Mouse (Mus musculus) gastrocnemius, adult 2 months (tissue): ENCODE results near the gene Ceacam9. TPM values are rescaled to one million over a fixed set of nuclear protein-coding genes. Genes with fewer than 3 reads are reported as not detected.
"Not testable (repeated sequence)": the region's sequence is repeated elsewhere in the genome, so short reads cannot be mapped to it uniquely, and the experiment has no call there.

ENCODE experiments used
- DNase-seq: peaks from one replicate; pipeline ENCODE4 v3.0.0; 2022
- H3K27ac ChIP-seq: fragments of 200-600 bp; 2 replicates; pipeline ENCODE4 v1.8.1; 2022; ENCODE audit warnings: mild to moderate bottlenecking
- H3K4me3 ChIP-seq: fragments of 200-600 bp; 2 replicates; pipeline ENCODE4 v1.8.1; 2022; ENCODE audit warnings: mild to moderate bottlenecking, moderate library complexity
- CTCF ChIP-seq: fragments of 200-600 bp; IDR thresholded peaks from 2 replicates; pipeline ENCODE4 v1.8.1; 2022; ENCODE audit warnings: antibody characterized with exemption, mild to moderate bottlenecking, moderate library complexity
- intact Hi-C: fragments of 180-260 bp; cut with DNase I; formaldehyde crosslinking; loops from one replicate; pipeline ENCODE4 v1.15.1; 2025
- long read RNA-seq, 2 experiments: library from polyadenylated mRNA; stranded (forward); transcript quantifications; one replicate each; pipeline ENCODE4 v2.0.0; 2021
- total RNA-seq, 2 experiments: library from RNA; stranded (reverse); gene quantifications; 2 replicates each; pipeline ENCODE4 v1.2.3; 2021

Ceacam9 gene
- total RNA-seq: not detected
- long read RNA-seq, experiment 1: 0 reads
- long read RNA-seq, experiment 2: 0 reads

- no peak within 1 kb of the TSS for H3K4me3 ChIP-seq
- TF ChIP-seq CTCF: no peak
- H3K27ac ChIP-seq: no peak within 1 kb of the TSS
- intact Hi-C loops: loop anchor here (10.0 kb wide), 1 partner anchor 247 kb away; the partner anchor contains the start of gene Npas1
- DNase-seq: no peak
These were observed at the start of gene Ceacam9 for GRCm38 (mm10) chr7:16721629-16722028. Gene Ceacam9, plus strand, starts transcription at chr7:16721929.

DNA sequence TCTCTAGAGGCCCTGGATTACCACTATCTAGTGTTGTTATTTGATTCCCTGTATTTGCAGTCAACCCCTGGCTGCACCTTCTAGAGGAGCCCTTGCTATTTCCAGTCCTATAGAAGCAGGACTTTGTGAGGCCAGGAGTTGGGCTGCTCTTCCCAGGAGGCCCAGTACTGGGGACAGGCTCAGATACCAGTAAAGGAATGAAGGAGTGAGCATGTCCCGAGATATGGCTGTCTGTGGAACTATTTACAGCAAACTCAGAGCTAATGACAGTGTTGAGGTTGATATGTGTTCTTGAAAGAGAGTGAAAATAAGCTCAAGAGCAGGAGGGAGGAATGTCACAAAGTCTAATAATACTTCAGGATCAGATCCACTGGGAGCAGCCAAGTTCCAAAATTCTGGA lies 47.9 kb upstream of the Ceacam9 start:
- no peak for TF ChIP-seq CTCF
- intact Hi-C loops: no loop called here
- peak overlapping the region; percentile 8; the same call in 1 of the 2 replicates for H3K27ac ChIP-seq

GRCm38 (mm10) chr7:16674699-16675098 lies 47.0 kb upstream of the Ceacam9 start:
- H3K4me3 ChIP-seq, DNase-seq, intact Hi-C loops, H3K27ac ChIP-seq: not testable (repeated sequence)

More for the DNA sequence above, 47.9 kb upstream of the Ceacam9 start:
- DNase-seq: no peak
- no peak overlapping the region for H3K4me3 ChIP-seq

GRCm38 (mm10) chr7:16675605-16676004 lies 46.1 kb upstream of the Ceacam9 start, which contains the start of gene Ceacam15:
Gene Ceacam15, minus strand, starts transcription at chr7:16675705.
- H3K4me3 ChIP-seq: no peak within 1 kb of the TSS
- DNase-seq: no peak
- H3K27ac ChIP-seq: no peak within 1 kb of the TSS
- TF ChIP-seq CTCF: no peak
- intact Hi-C loops: no loop called here

DNA sequence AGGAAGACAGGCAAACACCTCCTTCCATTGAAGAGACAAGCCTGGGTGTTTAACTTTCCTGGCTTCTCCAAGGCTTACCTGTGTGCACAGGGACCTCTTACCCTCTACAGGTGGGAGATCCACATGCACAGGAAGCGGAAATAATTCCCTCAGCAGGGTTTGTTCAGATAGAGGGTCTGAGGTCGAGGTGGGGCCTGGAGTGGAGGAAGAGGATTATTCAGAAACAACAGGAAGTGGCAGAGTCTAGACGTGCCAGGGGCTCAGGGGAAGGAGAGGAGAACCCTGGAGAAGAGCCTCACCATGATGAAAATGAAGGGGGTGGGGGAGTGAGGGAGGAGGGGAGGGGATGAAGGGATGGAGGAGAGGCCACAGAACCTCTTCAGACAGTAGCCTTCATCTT lies 41.5 kb upstream of the Ceacam9 start:
- H3K27ac ChIP-seq, H3K4me3 ChIP-seq, intact Hi-C loops, DNase-seq: not testable (repeated sequence)

- intact Hi-C loops: no loop called here
- H3K4me3 ChIP-seq: no peak overlapping the region
These were observed 32.5 kb upstream of the Ceacam9 start for GRCm38 (mm10) chr7:16689196-16689595.

GRCm38 (mm10) chr7:16695025-16695424 lies 26.7 kb upstream of the Ceacam9 start:
- peak; percentile 76 for TF ChIP-seq CTCF
- H3K27ac ChIP-seq: no peak overlapping the region
- intact Hi-C loops: loop anchor here (1.0 to 5.0 kb wide), 2 partner anchors 37 to 66 kb away; no protein-coding TSS in a partner anchor
- no peak overlapping the region for H3K4me3 ChIP-seq
- peak; percentile 64 for DNase-seq

More at GRCm38 (mm10) chr7:16689196-16689595, 32.5 kb upstream of the Ceacam9 start:
- no peak for TF ChIP-seq CTCF
- no peak for DNase-seq
- H3K27ac ChIP-seq: no peak overlapping the region

- intact Hi-C loops: loop anchor here (5.0 kb wide), 1 partner anchor 33 kb away; no protein-coding TSS in a partner anchor
- Histone ChIP-seq H3K27ac (no peak overlapping the region), H3K4me3 (no peak overlapping the region)
- no peak for DNase-seq
- peak; percentile 50 for TF ChIP-seq CTCF
These were observed 22.7 kb upstream of the Ceacam9 start for GRCm38 (mm10) chr7:16699042-16699441.

GRCm38 (mm10) chr7:16700583-16700982 lies 21.1 kb upstream of the Ceacam9 start:
- no peak for DNase-seq
- TF ChIP-seq CTCF: no peak
- intact Hi-C loops: no loop called here
- Histone ChIP-seq H3K27ac (no peak overlapping the region), H3K4me3 (no peak overlapping the region)

GRCm38 (mm10) chr7:16706385-16706784 lies 15.3 kb upstream of the Ceacam9 start:
- DNase-seq: no peak
- Histone ChIP-seq H3K27ac (no peak overlapping the region), H3K4me3 (no peak overlapping the region)
- TF ChIP-seq CTCF: no peak
- intact Hi-C loops: no loop called here

DNA sequence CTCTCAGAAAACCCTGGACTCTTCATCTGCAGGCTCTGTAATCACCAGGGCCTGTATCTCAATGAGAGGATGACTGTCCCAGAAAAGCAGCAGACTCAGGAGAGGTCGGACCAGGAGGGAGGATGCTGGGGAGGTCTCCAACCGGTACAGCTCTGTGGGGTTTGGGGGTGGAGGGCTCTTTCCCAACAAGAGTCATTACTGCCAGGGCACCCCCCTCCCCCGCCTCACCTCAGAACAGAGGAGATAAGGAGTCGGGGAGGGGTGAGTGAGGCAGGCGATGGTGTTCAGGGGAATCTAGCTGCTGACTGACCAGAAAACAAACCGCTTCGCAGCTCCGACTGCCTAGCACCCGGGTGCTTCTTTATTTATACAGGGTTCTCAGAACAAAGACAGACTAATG lies 13.5 kb upstream of the Ceacam9 start:
- no peak for TF ChIP-seq CTCF
- DNase-seq: no peak
- Histone ChIP-seq H3K4me3 (no peak overlapping the region), H3K27ac (no peak overlapping the region)
- intact Hi-C loops: no loop called here

GRCm38 (mm10) chr7:16710604-16711003 lies 11.1 kb upstream of the Ceacam9 start:
- H3K27ac ChIP-seq: no peak overlapping the region
- intact Hi-C loops: no loop called here
- peak; percentile 21; the same call in 1 of the 2 replicates for TF ChIP-seq CTCF
- H3K4me3 ChIP-seq: no peak overlapping the region
- DNase-seq: no peak

DNA sequence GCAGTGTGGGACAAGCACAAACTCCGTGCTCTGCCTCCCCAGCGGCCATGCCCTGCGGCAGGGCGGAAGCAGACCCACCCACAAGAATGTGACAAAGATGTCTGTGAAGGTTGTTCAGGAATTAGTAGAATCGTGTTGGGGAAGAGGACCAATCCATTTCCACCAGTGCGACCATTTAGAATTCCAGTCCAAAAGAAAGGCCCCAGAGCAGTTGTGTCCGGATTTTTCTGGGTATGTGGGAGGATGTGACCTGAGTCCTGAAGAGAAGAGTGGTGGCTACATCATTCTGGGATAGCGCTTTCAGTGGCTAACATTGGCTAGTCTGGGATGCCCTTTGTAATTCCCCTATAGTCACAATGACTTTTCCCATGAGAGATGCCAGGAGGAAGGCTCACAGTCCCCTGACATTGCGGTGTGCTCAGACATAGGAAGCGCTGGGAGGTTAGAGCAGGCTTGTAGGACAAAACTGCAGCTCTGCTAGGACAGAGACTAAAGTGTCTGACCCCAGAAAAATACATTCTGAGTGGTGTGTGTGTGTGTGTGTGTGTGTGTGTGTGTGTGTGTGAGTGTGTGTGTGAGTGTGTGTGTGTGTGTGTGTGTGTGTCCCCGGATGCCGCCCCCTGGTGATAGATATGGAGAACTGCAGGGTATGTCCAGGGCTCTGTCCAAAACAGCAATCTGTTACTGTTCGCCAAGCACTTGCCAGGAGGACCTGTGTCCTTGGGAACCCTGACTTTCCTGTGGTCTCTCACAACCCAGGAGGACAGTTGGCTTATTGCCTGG lies 8.9 kb upstream of the Ceacam9 start:
- intact Hi-C loops: no loop called here
- TF ChIP-seq CTCF: peak; percentile 14; the same call in 1 of the 2 replicates
- DNase-seq: no peak
- no peak overlapping the region for H3K4me3 ChIP-seq
- H3K27ac ChIP-seq: no peak overlapping the region

GRCm38 (mm10) chr7:16716456-16717152 lies 5.1 kb upstream of the Ceacam9 start:
- H3K27ac ChIP-seq, H3K4me3 ChIP-seq, DNase-seq, intact Hi-C loops: not testable (repeated sequence)

- intact Hi-C loops: loop anchor here (10.0 kb wide), 1 partner anchor 248 kb away; the partner anchor contains the start of gene Npas1
- DNase-seq, H3K27ac ChIP-seq, H3K4me3 ChIP-seq: not testable (repeated sequence)
These were observed 761 bp downstream of the Ceacam9 start for GRCm38 (mm10) chr7:16722490-16722889.
